Mouse (Mus musculus): ENCODE measurements around the gene Syt6. TPM values are rescaled to one million over a fixed set of nuclear protein-coding genes. Genes with fewer than 3 reads are reported as not detected.

The Syt6 gene
- total and polyA plus RNA-seq, 2 experiments from 2014 or later = 10.1 to 32.6 TPM

- peak; percentile 55 for ATAC-seq
- H3K4me1 ChIP-seq (ENCODE audit: insufficient read depth, low read length) = peaks cover 24% of the 10 kb centered on the region
- H3K27me3 ChIP-seq (ENCODE audit: insufficient read depth, low read length) = peaks cover 16% of the 10 kb centered on the region; the same call in 1 of the 2 replicates
- WGBS = under 1% methylated on average over 51 of the region's 69 CpGs
- no peaks in the 10 kb centered on the region for H3K36me3 ChIP-seq (ENCODE audit: insufficient read depth, low read length)
- no peak for TF ChIP-seq CTCF (IDR thresholded peaks at IDR 0.05; ENCODE audit: low read depth)
- H3K9me3 ChIP-seq (ENCODE audit: low read length) = no peaks in the 10 kb centered on the region
- H3K4me2 ChIP-seq (ENCODE audit: low read depth, low read length) = peak overlapping the region; percentile 95
- peak overlapping the region; percentile 63 for H3K9ac ChIP-seq (replicated peaks; ENCODE audit: low read length)
- peak; percentile 58 for DNase-seq (ENCODE audit: low spot score)
- H3K4me3 ChIP-seq (ENCODE audit: low read length) = peak overlapping the region; percentile 56
- H3K27ac ChIP-seq = 0 out of 2 replicates have a peak overlapping the region, but pooled peaks have one; percentile 20
Measured at GRCm38 (mm10) chr3:103575893-103576641, 1.0 kb downstream of the Syt6 start.

- no peak overlapping the region for H3K9ac ChIP-seq (replicated peaks; ENCODE audit: low read length)
- no peaks in the 10 kb centered on the region for H3K4me1 ChIP-seq (ENCODE audit: insufficient read depth, low read length)
- no peaks in the 10 kb centered on the region for H3K27me3 ChIP-seq (ENCODE audit: insufficient read depth, low read length)
- DNase-seq (ENCODE audit: low spot score) (no peak), ATAC-seq (no peak)
- no peaks in the 10 kb centered on the region for H3K36me3 ChIP-seq (ENCODE audit: insufficient read depth, low read length)
- TF ChIP-seq CTCF (IDR thresholded peaks at IDR 0.05; ENCODE audit: low read depth) = no peak
- no peak overlapping the region for H3K27ac ChIP-seq
- 91% methylated on average over 17 of the region's 17 CpGs for WGBS
- no peak overlapping the region for H3K4me2 ChIP-seq (ENCODE audit: low read depth, low read length)
- no peak overlapping the region for H3K4me3 ChIP-seq (ENCODE audit: low read length)
- no peaks in the 10 kb centered on the region for H3K9me3 ChIP-seq (ENCODE audit: low read length)
Measured at GRCm38 (mm10) chr3:103587136-103587535, 12.1 kb downstream of the Syt6 start.

- Histone ChIP-seq H3K9ac (replicated peaks; ENCODE audit: low read length) (no peak overlapping the region), H3K4me1 (ENCODE audit: insufficient read depth, low read length) (no peaks in the 10 kb centered on the region), H3K27me3 (ENCODE audit: insufficient read depth, low read length) (no peaks in the 10 kb centered on the region), H3K27ac (no peak overlapping the region), H3K36me3 (ENCODE audit: insufficient read depth, low read length) (no peaks in the 10 kb centered on the region), H3K4me2 (ENCODE audit: low read depth, low read length) (no peak overlapping the region), H3K4me3 (ENCODE audit: low read length) (no peak overlapping the region), H3K9me3 (ENCODE audit: low read length) (no peaks in the 10 kb centered on the region)
- DNase-seq (ENCODE audit: low spot score) (no peak), ATAC-seq (no peak)
- WGBS = 90% methylated on average over 5 of the region's 5 CpGs
- TF ChIP-seq CTCF (IDR thresholded peaks at IDR 0.05; ENCODE audit: low read depth) = no peak
Measured at GRCm38 (mm10) chr3:103587672-103588071, 12.6 kb downstream of the Syt6 start.

DNA sequence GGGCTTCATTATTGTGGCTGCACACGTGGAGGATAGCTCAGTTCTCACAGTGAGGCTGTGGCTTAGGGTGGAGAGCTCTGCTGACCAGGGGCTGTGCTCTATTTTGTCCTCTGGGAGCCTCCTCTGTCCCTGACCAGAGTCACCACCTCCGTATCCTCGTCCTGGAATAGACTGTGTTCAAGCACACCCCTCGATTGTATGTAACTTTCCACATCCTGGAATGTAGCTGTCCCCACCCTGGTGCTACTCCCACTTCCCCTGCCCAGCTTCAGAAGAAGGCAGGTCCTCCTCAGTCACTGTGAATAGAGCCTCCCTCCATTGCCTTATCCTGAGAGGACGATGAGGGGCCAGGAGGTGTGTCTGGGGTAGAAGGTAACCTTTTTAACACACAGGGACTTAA is 14.6 kb downstream of the Syt6 start:
- Histone ChIP-seq H3K4me1 (ENCODE audit: insufficient read depth, low read length) (no peaks in the 10 kb centered on the region), H3K9me3 (ENCODE audit: low read length) (no peaks in the 10 kb centered on the region), H3K36me3 (ENCODE audit: insufficient read depth, low read length) (no peaks in the 10 kb centered on the region), H3K9ac (replicated peaks; ENCODE audit: low read length) (no peak overlapping the region), H3K27me3 (ENCODE audit: insufficient read depth, low read length) (no peaks in the 10 kb centered on the region), H3K27ac (no peak overlapping the region), H3K4me3 (ENCODE audit: low read length) (no peak overlapping the region), H3K4me2 (ENCODE audit: low read depth, low read length) (no peak overlapping the region)
- no peak for TF ChIP-seq CTCF (IDR thresholded peaks at IDR 0.05; ENCODE audit: low read depth)
- ATAC-seq (no peak), DNase-seq (ENCODE audit: low spot score) (no peak)
- 79% methylated on average over 5 of the region's 5 CpGs for WGBS

DNA sequence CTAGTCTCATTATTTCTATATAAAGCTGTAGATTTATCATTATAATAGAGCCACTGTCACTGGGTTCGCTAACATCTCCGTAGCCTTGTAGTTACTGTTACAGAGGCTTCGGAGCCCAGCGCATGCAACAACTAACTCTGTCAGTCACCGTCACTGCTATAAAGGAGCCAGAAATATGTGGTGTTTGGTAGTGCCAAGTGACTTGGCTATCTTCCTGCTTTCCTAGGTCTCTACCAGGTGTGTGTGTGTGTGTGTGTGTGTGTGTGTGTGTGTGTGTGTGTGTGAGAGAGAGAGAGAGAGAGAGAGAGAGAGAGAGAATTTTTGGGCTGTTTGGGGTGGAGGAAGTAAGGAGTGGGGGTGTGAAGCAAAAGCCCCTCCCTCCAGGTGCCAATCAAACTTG is 17.6 kb downstream of the Syt6 start:
- no peak for TF ChIP-seq CTCF (IDR thresholded peaks at IDR 0.05; ENCODE audit: low read depth)
- Histone ChIP-seq H3K4me2 (ENCODE audit: low read depth, low read length) (no peak overlapping the region), H3K36me3 (ENCODE audit: insufficient read depth, low read length) (no peaks in the 10 kb centered on the region), H3K9ac (replicated peaks; ENCODE audit: low read length) (no peak overlapping the region), H3K27ac (no peak overlapping the region), H3K4me3 (ENCODE audit: low read length) (no peak overlapping the region), H3K9me3 (ENCODE audit: low read length) (no peaks in the 10 kb centered on the region), H3K4me1 (ENCODE audit: insufficient read depth, low read length) (no peaks in the 10 kb centered on the region), H3K27me3 (ENCODE audit: insufficient read depth, low read length) (no peaks in the 10 kb centered on the region)
- WGBS = 74% methylated on average over 5 of the region's 5 CpGs
- ATAC-seq = no peak
- DNase-seq (ENCODE audit: low spot score) = no peak

DNA sequence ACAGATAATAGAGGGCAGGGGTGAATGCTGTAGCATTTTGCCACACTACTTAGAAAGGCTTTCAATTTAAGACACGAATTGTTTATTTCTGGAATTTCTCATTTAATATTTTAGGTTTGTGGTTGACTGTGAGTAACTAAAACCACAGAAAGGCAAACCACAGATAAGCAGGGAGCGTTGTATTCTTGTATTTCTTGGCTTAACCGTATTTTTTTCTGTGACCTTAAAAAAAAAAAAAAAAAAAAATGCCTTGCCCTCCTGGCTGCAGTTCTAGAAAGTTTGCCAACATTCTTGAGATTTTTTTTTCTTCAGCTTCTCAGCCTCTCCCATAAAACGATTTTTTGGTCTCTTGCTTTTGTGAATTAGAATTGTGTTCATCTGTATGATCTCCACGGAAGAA is 18.6 kb downstream of the Syt6 start:
- 76% methylated on average over 5 of the region's 5 CpGs for WGBS
- H3K4me2 ChIP-seq (ENCODE audit: low read depth, low read length) = no peak overlapping the region
- H3K4me1 ChIP-seq (ENCODE audit: insufficient read depth, low read length) = no peaks in the 10 kb centered on the region
- DNase-seq (ENCODE audit: low spot score) = no peak
- no peak for ATAC-seq
- no peak overlapping the region for H3K9ac ChIP-seq (replicated peaks; ENCODE audit: low read length)
- H3K9me3 ChIP-seq (ENCODE audit: low read length) = no peaks in the 10 kb centered on the region
- H3K27me3 ChIP-seq (ENCODE audit: insufficient read depth, low read length) = no peaks in the 10 kb centered on the region
- no peak overlapping the region for H3K27ac ChIP-seq
- TF ChIP-seq CTCF (IDR thresholded peaks at IDR 0.05; ENCODE audit: low read depth) = no peak
- no peaks in the 10 kb centered on the region for H3K36me3 ChIP-seq (ENCODE audit: insufficient read depth, low read length)
- H3K4me3 ChIP-seq (ENCODE audit: low read length) = no peak overlapping the region

DNA sequence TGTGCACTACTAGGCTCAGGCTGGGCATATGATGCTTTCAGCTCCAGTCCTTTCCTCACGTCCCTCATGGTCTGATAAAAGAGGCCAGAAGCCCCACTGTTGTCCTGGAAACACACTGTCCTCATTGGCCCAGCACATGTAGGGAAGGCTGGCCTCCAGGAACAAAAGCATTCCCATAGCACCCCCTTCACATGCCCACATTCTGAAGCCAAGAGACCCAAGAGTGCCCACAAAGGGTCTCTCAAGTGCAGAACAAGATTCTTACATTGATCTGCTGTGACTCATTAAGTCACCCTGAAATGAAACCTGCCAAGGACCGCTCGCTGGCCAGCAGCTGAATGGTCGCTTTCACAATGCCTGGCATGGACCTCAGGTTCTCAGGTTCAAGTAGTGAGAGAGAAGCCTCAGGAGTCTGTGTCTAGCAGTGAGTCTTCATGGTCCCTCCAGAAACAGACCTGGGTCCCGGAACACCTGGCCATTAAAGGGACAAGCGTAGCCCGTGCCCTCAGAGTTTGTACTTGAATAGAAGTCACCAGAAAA is 20.3 kb downstream of the Syt6 start:
- DNase-seq (ENCODE audit: low spot score) = no peak
- ATAC-seq = no peak
- no peak overlapping the region for H3K27ac ChIP-seq
- H3K9me3 ChIP-seq (ENCODE audit: low read length) = no peaks in the 10 kb centered on the region
- no peak overlapping the region for H3K4me3 ChIP-seq (ENCODE audit: low read length)
- no peaks in the 10 kb centered on the region for H3K36me3 ChIP-seq (ENCODE audit: insufficient read depth, low read length)
- no peaks in the 10 kb centered on the region for H3K27me3 ChIP-seq (ENCODE audit: insufficient read depth, low read length)
- no peak overlapping the region for H3K9ac ChIP-seq (replicated peaks; ENCODE audit: low read length)
- TF ChIP-seq CTCF (IDR thresholded peaks at IDR 0.05; ENCODE audit: low read depth) = no peak
- H3K4me2 ChIP-seq (ENCODE audit: low read depth, low read length) = no peak overlapping the region
- 67% methylated on average over 7 of the region's 7 CpGs for WGBS
- H3K4me1 ChIP-seq (ENCODE audit: insufficient read depth, low read length) = no peaks in the 10 kb centered on the region
